Mouse (Mus musculus): Measurements from ENCODE around the gene Mast1.

Gene Mast1

DNA sequence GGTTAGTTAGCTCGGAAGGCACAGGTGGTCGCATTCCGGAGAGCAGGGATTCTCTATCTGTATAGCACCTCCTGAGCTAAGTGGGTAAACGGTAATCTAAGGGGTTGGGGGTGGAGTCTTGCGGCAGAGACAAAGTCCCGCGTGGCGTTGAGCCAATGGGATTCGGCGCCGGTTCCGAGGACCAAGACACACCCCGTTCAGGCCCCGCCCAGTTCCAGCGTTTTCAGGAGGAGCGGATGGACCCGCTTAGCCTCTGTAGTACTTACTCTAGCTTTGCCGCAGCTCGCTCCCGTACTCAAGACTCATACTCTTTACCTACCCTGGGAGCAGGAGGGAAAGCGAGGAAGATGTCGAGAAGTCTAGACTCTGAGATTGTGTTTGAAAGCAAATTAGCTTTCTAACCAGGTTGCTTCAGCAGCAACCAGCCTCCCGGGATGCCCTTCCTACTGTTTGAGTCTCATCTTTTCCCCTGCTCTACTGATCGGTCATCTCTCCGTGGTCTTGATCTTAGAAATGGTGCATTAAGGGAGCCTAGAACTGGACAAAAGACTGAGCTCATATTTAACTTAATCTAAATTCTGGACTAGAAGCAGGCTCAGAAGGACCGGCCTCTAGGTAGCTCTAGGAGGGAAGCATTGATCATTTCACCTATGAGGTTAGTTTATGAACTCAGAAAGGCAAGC lies 7.5 kb upstream of the Mast1 start:
- DNase-seq (ENCODE audit: low read depth, low spot score): peak; percentile 70

DNA sequence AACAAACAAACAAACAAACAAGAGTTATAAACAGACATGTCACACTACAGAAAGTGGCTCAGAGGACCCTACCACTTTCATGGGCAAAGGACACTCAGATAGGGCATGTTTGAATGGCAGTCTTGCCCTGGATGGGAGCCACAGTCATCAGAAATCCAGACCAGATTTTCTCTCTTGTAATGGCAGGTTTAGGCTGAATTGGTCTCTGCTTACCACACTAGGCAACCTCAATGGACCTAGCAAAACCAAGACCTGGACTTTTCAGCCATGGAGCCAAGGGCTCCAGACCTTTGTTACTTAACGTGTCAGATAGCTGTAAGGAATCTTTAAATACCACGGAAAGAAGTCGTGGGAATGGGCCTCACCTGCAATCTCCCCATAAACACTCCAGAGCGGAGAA lies 6.5 kb upstream of the Mast1 start:
- DNase-seq (ENCODE audit: low read depth, low spot score): no peak

DNA sequence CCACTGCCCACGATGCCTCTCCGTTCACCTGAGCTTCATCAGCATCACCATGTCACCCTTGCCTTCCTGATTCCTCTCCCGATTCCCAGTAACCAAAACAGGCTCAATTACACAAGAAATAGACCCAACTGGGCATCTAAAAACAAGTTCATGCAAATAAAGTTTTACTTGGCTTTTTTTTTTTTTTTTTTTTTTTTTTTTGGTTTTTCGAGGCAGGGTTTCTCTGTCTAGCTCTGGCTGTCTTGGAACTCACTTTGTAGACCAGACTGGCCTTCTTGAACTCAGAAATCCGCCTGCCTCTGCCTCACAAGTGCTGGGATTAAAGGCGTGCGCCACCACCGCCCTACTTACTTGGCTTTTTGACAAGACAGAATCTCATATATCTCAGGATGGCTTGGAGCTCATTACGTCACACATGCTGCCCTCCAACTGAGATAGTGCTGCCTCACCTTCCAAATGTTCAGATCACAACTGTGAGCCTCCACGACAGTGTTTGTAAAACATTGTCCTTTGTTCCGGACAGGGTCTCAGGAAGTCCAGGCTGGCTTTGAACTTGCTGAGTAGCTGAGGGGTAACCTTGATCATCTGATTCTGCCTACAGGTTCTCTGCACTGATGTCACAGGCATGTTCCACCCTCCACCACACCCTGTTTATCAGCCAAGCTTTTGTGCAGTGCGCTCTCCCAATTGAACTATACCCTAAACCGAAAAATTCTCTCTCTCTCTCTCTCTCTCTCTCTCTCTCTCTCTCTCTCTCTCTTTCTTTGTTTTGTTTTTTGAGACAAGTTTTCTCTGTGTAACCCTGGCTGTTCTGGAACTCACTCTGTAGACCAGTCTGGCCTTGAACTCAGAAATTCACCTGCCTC lies 694 bp upstream of the Mast1 start:
- no peak for DNase-seq (ENCODE audit: low read depth, low spot score)

DNA sequence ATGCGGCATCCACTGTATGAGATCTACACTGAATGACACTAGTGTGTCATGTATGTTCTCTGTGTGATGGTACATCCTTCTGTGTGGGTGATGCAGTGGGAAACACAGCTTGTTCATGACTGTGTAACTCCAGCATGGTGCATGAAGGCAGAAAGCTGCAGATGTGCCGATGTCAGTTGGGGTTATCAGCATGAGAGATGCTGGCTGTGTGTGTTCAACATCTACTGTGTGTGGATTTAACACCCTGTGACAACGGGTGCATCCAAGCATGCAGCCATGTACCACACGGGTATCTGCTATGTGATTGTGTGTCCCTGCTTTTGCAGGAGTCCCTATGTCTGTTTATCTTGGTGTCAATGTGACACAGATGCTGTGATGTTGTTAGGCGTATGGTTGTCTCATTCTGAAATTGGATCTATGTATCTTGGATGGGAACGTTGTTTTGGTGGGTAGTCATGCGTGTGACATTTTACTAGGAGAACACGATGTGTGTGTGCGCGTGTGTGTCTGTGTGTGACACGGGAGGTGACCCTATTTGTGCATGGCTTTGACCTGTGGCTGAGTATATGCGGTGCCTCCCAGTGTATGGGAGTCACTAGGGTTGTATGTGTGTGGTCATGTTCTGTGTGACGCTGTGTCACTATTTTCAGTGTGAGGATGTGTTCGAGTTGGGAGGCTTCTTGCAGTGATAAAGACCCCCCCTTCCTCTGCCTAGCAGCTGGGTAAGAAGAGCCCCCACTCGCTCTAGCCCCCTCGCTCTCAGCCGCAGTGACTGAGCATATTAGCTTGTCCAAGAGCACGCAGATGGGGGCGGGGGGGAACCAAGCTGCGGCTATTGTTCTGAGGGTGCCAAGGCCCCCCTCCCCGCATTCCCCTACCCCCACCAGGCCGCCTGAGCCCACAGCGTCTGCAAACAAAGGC lies 858 bp downstream of the Mast1 start:
- no peak for DNase-seq (ENCODE audit: low read depth, low spot score)

DNA sequence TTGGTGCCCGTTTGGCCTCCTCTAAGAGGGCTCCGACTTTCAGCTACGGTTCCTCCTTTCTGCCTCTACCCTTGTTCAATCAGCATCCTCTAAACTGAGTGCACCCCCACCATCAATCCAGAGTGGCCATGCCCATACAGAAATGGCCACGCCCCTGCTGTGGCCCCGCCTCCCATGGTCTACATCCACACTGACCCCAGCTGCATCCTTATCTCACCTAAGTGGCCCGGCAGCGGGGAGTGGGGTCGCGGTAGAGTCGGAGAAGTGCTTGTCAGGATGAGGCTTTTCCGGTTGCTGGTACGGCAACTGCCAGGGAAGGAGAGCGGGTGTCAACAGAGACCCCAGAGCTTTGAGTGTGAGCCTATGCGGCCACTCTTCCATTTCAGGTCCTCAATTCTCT lies 1.7 kb downstream of the Mast1 start:
- DNase-seq (ENCODE audit: low read depth, low spot score): no peak

DNA sequence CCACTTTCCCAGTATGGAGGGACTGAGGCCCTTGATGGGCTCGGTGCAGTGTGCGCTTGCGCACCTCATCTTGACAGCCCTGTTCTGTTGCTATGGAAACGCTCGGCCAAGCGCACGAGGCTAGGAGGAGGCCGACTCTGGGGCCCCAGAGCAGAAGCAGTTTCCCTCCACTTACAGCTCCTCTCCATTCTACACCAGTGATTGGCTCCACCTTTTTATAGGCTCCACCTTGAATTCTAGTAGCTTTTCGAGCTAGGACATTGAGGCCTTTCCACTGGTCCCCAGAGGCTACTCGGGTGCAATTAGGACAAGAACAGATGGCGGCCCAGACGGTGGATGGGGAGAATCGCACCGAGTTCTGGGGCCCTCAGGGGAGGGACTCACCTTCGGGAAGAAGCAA lies 2.3 kb downstream of the Mast1 start:
- peak; percentile 62 for DNase-seq (ENCODE audit: low read depth, low spot score)

DNA sequence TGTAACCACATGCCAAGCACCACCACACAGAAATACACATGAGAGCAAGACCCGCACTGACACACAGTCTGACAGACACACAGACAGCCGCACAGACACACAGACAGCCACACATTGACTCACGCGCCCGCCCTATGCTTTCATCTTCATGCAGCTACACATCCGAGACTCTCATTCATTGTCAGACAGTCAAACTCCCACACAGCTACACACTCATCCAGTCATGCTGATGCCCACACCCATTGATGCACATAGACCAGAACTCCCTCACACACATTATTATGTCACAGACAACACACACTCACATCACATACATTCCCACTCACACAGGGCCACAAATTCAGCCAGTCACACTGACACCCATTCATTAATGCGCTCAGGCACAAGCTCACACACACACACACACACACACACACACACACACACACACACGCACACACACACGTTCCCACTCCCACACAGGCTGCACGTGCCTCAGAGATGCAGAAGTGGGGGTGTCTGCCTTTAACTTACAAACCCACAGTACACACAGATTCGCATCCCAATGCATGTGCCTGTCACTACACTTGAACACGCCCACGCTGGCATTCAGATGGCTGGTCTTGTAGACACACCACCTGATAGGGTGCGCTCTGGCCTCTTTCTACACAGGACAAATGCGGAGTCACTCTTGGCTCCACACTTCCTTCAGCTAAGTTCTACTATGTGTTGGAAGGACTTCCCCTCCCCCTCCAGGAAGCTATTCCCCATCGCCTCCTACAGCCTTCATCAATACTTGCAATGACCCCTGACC lies 3.2 kb downstream of the Mast1 start:
- DNase-seq (ENCODE audit: low read depth, low spot score): peak; percentile 40

DNA sequence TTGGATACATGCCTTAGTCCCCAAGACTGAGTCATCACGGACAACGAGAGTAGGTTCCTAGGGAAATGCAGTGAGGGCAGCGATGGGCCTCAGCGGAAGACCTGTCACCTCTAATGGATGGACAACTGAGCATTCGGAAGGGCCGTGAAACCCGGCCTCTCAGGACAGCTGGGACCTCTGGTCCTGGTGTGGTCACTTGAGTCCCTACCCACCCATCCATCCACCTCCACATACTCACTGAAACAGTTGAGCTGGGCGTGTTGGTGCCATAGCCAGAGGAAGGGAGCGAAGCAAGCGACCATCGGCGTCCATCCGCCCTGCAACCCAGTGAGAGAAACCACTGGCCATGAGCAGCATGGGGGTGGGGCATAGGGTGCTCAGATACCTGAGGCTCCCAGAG lies 6.6 kb downstream of the Mast1 start:
- DNase-seq (ENCODE audit: low read depth, low spot score): no peak

DNA sequence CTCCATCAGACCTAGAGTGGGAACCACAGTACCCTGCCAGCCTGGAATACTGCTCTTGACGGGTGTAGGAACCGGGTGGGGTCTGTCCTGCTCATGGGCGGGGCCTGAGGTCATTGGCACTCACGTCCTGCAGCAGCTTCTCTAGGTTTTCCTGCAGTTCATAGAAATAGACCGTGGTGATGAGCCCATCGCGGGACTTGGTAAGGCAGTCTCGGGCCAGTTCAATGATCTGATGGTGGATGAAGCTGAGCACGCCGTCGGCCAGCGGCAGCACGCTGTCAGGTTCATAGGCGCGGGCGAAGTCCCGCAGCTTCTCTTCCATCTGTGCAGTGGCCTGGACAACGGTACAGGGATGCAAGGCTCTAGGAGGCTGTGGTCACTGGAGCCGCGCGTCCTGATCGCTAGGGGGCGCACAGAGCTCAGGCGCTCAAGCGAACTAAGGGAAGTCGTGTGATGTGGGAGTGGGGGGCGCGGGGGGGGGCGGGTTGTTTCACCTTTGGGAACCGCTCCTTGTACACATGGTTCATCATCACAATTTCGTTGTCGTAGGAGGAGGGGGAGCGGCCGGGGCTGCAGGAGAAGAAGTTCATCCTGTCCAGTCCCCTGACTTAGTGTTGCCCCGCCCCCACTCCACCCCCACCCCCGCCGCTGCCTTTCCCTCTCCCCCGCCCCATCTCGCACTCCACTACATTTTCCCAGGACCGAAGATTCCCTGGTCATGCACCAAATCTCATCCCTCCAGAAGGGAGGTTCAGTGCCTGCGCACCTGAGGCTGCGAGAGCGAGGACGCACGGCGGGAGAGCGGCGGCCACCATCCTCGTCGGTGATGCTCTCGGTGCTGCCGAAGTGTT lies 8.5 kb downstream of the Mast1 start:
- no peak for DNase-seq (ENCODE audit: low read depth, low spot score)

DNA sequence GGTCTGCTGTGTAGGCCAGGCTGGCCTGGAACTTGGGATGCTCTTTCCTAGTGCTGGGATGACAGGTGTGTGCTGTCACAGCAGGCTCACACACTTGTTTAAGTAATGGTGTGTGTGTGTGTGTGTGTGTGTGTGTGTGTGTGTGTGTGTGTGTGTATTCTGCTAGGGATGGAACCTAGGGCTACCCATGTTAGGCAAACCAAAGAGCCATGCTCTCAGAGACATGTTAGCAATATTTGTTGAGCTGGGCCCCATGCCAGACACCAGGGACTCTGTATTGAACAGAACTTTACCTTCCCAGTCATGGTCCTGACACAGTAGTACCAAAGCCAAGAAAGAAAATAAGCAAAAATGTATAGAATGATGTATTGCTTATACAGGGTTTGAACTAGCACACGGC lies 9.6 kb downstream of the Mast1 start:
- no peak for DNase-seq (ENCODE audit: low read depth, low spot score)

DNA sequence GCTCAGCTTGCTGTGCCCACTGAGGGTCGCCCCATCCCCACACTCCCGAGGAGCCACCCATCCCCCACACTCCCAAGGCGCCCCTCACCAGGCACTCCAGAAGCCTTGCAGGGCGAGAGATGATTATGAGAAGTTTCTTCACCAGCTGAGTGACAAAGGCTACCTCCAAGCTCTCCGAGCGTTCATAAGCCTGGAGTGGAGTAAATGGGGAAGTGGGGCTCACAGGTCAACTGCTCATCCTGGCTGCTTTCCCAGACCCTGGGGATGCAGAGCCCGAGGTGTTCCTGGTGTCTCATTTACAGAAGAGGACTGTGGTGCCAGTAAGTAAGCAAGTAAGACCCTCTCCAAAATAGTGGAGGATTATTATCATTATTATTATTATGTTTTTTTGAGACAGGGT lies 11.6 kb downstream of the Mast1 start:
- DNase-seq (ENCODE audit: low read depth, low spot score): no peak

DNA sequence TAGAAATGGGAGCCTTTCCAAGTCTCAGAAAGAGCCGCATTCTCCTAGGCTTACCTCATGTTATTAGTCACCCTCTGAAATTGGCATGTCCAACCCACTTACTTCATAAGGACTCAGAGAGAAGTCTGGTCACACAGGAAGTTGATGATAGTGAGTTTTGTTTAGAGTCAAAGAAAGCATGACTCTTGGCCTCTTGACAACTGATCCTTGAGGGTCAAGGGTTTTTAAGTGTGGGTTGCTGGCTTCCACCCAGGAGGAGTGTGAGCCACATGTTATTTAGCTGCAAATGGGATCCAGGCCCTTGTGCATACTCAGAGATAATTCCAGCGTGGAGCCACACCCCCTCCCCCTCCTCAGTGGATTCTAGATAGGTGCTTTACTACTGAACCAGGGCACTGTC lies 15.6 kb downstream of the Mast1 start:
- no peak for DNase-seq (ENCODE audit: low read depth, low spot score)

DNA sequence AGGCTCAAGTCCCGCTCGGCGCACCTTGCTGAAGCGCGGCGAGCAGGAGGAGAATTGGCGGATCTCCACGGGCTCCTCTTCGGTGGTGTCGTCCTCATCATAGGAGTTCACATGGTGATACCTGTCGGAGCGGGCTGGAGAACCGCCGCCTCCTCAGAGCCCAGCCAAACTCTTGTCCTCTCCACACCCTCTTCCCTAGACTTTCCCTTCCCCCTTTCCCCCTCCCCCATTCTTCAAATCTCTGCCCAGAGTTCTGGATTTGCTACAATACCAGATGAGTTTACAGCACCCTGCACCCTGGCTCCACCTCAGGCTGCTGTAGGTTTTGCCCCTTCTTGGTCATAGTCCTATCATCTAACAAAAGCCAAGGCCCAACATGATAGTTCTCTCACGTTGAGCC lies 18.5 kb downstream of the Mast1 start:
- DNase-seq (ENCODE audit: low read depth, low spot score): no peak

DNA sequence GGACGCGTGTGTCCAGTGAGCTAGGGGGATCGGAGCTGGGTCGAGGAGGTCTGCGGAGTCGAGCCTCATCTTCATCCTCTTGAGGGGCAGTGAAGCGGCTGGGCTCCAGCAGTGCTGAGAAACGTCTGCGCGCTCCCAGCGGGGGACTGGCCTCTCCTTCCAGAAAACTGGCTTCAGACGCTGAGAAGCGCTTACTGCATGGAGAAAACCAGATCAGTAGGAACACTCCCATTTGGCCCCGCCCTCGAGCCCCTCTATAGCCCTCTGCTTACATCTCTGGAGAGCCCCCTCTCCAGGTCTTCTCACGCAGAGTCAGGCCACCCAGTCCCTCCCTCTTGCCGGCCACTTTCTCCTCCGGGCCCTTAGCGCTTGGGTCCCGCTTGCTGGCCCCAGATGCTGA lies 19.4 kb downstream of the Mast1 start:
- no peak for DNase-seq (ENCODE audit: low read depth, low spot score)

DNA sequence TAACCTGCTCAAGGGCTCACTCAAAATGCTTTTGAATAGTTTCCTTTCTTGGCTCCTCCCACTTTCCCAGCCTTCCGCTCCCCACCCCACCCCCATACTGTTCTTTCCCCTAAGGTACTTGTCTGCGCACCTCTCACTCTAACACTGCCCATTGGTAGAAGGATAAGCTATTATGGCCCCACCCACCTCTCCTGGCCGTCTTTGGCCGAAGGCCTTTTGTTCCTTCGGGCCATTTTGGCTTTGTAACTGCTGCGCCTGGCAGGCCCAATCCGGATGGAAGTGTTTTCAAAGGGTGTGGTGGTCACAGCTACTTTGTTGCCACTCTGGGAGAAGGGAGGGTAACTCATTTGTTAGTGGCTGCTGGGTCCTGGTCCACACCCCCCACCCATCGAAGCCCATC lies 21.9 kb downstream of the Mast1 start:
- no peak for DNase-seq (ENCODE audit: low read depth, low spot score)

DNA sequence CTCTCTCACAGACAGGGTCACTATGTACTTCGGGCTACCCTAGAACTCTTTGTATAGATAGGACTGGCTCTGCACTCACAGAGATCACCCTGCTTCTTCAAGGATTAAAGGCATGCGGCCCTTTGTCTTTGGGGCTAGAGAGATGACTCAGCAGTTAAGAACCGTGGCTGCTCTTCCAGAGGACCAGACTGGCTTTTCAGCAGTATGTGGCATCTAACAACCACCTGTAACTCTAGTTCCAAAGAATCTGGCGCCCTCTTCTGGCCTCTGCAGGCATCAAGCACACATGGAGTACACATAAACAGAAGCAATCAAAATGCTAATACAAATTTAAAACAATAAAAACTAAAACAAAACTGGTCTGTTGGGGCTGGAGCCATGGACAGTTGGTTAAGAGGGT lies 23.2 kb downstream of the Mast1 start:
- DNase-seq (ENCODE audit: low read depth, low spot score): no peak

DNA sequence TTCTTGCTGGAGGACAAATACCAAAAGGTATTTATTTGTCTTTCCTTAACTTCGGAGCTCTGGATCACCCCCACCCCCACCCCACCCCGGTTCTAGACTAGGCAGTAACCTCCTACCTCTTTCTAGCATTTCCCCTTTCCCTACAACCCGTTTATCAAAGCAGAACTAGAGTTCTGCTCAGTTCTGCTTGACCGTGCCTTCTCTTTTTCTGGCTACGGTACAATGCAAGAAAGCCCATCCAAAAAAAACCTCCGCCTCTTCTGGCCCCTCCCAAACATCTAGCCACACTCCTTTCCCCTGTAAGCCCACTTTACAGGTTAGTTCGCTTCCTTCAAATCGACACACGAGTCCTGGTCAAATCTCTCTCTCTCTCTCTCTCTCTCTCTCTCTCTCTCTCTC lies 23.7 kb downstream of the Mast1 start:
- DNase-seq (ENCODE audit: low read depth, low spot score): no peak

DNA sequence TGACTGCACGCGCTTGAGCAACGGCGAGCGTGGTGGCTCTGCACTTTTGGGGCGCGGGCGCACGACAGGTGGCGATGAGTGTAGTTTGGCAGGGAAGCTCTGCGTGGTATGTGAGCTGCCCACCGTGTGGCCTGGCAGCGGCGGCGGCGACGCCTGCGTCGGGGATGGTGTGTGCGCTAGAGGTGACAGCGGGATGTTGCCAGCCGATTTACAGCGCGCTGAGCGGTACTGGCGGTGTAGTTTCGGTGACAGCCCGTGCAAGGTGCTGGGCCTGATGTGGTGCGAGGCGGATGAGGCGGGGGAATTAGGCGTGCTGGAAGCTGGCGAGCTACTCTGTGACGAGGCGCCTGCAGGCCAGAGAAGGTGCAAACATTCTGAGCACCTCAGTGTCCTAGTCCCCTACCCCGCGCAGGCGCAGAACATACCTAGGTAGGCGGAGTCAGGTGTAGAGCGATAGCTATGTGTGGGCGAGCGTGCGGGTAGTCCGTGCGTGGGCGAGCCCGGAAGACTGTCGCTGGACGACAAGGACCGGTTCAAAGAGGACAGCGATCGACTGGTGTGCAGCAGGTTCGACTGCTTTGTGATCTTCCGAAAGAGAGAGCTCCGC lies 24.2 kb downstream of the Mast1 start:
- DNase-seq (ENCODE audit: low read depth, low spot score): peak; percentile 49

DNA sequence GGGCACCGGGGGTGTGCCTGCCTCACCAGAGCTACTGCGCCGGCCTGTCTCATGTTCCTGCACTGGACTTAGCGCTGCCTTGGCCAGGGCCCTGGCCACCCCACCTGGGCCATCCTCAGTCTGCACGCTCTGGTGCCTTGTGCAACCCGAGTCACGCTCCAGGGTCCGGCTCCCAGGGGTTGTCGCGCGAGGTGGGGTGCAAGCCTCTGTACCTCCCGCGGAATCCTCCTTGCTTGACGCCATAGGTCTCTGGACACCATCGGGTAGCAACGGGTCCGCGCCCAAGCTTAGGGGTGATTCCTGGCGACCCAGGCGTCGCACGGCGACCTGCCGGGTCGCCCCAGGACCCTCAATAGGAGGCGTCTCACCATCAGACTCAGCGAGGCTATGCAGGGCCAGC lies 24.8 kb downstream of the Mast1 start:
- no peak for DNase-seq (ENCODE audit: low read depth, low spot score)

DNA sequence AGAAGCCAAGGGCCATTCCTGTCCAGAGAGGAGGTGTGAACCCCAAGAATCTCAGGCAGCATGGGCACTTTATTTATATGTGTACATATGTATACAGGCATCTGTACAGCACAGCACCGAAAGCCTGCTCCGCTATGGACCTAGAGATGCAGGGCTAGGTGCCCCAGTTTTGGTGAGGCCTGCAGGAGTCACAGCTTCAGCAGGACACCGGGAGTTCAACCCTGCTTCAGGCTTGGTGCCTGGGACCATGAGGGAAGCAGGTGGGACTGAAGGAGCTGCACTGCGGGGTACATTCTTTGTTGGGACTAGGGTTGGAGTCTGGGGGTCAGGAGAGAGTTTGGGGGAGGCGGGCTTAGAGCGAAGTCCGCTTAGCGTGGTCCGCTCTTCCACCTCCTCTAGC lies 25.3 kb downstream of the Mast1 start:
- DNase-seq (ENCODE audit: low read depth, low spot score): no peak

All from telencephalon, adult 2 months (tissue).